Mouse (Mus musculus) liver, embryonic 11.5 days (tissue): ENCODE results near the gene Dnajc13. TPM values are rescaled to one million over a fixed set of nuclear protein-coding genes. Genes with fewer than 3 reads are reported as not detected.

ENCODE experiments used
- ATAC-seq: fragments of 200-750 bp; cut with Nextera tagmentation; replicated peaks from 2 replicates; pipeline ENCODE4 v1.8.0; 2017; ENCODE audit warnings: moderate number of reproducible peaks, mild to moderate bottlenecking, moderate TSS enrichment, moderate library complexity; ENCODE audit not compliant: low FRiP score
- DNase-seq: peaks from one replicate; pipeline ENCODE4 v3.0.0-alpha.2; 2017; ENCODE audit warnings: low spot score
- H3K27ac ChIP-seq: fragments of 300-500 bp; sonication (generic); 2 replicates; pipeline ENCODE4 v1.5.1; 2014; ENCODE audit warnings: mild to moderate bottlenecking, low read depth, low read length, control low read depth
- H3K27me3 ChIP-seq: fragments of 300-500 bp; sonication (generic); replicated peaks from 2 replicates; pipeline ENCODE4 v1.6.1; 2014; ENCODE audit warnings: low read length, mixed read lengths; ENCODE audit not compliant: control insufficient read depth, insufficient read depth
- H3K36me3 ChIP-seq: fragments of 300-500 bp; sonication (generic); 2 replicates; pipeline ENCODE4 v1.6.1; 2014; ENCODE audit warnings: mild to moderate bottlenecking, low read length, moderate library complexity, mixed read lengths; ENCODE audit not compliant: control insufficient read depth, insufficient read depth
- H3K4me1 ChIP-seq: fragments of 300-500 bp; sonication (generic); replicated peaks from 2 replicates; pipeline ENCODE4 v1.6.1; 2014; ENCODE audit warnings: low read length, mixed read lengths; ENCODE audit not compliant: control insufficient read depth, insufficient read depth
- H3K4me2 ChIP-seq: fragments of 300-500 bp; sonication (generic); 2 replicates; pipeline ENCODE4 v1.6.1; 2014; ENCODE audit warnings: mild to moderate bottlenecking, control low read depth, moderate library complexity
- H3K4me3 ChIP-seq: fragments of 300-500 bp; sonication (generic); 2 replicates; pipeline ENCODE4 v1.5.1; 2014; ENCODE audit warnings: low read depth, low read length, control low read depth
- H3K9ac ChIP-seq: fragments of 300-500 bp; sonication (generic); 2 replicates; pipeline ENCODE4 v1.6.1; 2014; ENCODE audit warnings: low read depth, low read length, control low read depth
- H3K9me3 ChIP-seq: fragments of 300-500 bp; sonication (generic); 2 replicates; pipeline ENCODE4 v1.6.1; 2016; ENCODE audit warnings: low read length, inconsistent platforms, mixed read lengths; ENCODE audit not compliant: control insufficient read depth
- WGBS: fragments of 180-500 bp; shearing (Covaris S2); extraction: QIAGEN DNeasy Blood & Tissue Kit; methylation state at CpG from one replicate; pipeline ENCODE4 v1.1.7; 2014; 5-methylcytosine and 5-hydroxymethylcytosine counted together
- polyA plus RNA-seq: library from polyadenylated mRNA; unstranded; fragments of >200 nt; fragmentation: Nextera tagmentation; extraction: Ambion mirVana; gene quantifications from 2 replicates; pipeline ENCODE4 v1.2.1, GENCODE M21; 2014

The Dnajc13 gene
- polyA plus RNA-seq, 1 experiment from 2014 or later: 22.6 TPM

- ATAC-seq: no peak
- no peaks in the 10 kb centered on the region for H3K36me3 ChIP-seq
- no peak overlapping the region for H3K9ac ChIP-seq
- no peak overlapping the region for H3K27ac ChIP-seq
- no peak overlapping the region for H3K4me3 ChIP-seq
- no peak overlapping the region for H3K4me2 ChIP-seq
- H3K27me3 ChIP-seq: no peaks in the 10 kb centered on the region
- H3K9me3 ChIP-seq: no peaks in the 10 kb centered on the region
- DNase-seq: no peak
- WGBS: 70% methylated on average over 5 of the region's 5 CpGs
- H3K4me1 ChIP-seq: no peaks in the 10 kb centered on the region
Observed at GRCm38 (mm10) chr9:104281737-104282136, 19.0 kb upstream of the Dnajc13 start.

- Histone ChIP-seq H3K4me3 (no peak overlapping the region), H3K4me1 (no peaks in the 10 kb centered on the region), H3K4me2 (no peak overlapping the region), H3K9me3 (no peaks in the 10 kb centered on the region), H3K36me3 (no peaks in the 10 kb centered on the region), H3K27me3 (no peaks in the 10 kb centered on the region), H3K27ac (no peak overlapping the region), H3K9ac (no peak overlapping the region)
- 66% methylated on average over 8 of the region's 8 CpGs for WGBS
- DNase-seq (no peak), ATAC-seq (no peak)
Observed at GRCm38 (mm10) chr9:104280725-104281495, 18.2 kb upstream of the Dnajc13 start.

- Histone ChIP-seq H3K9me3 (no peaks in the 10 kb centered on the region), H3K4me1 (no peaks in the 10 kb centered on the region), H3K27me3 (no peaks in the 10 kb centered on the region), H3K36me3 (no peaks in the 10 kb centered on the region), H3K27ac (no peak overlapping the region), H3K4me2 (no peak overlapping the region), H3K4me3 (no peak overlapping the region), H3K9ac (no peak overlapping the region)
- WGBS: 24% methylated on average over 18 of the region's 18 CpGs
- DNase-seq (no peak), ATAC-seq (peak; percentile 36; the same call in 1 of the 2 replicates)
Observed at GRCm38 (mm10) chr9:104277528-104278162, 14.9 kb upstream of the Dnajc13 start.

GRCm38 (mm10) chr9:104275084-104275785, 12.5 kb upstream of the Dnajc13 start:
- Histone ChIP-seq H3K27ac (no peak overlapping the region), H3K9me3 (no peaks in the 10 kb centered on the region), H3K4me1 (no peaks in the 10 kb centered on the region), H3K4me2 (no peak overlapping the region), H3K27me3 (no peaks in the 10 kb centered on the region), H3K36me3 (no peaks in the 10 kb centered on the region), H3K4me3 (no peak overlapping the region), H3K9ac (no peak overlapping the region)
- no peak for DNase-seq
- no peak for ATAC-seq
- 76% methylated on average over 17 of the region's 17 CpGs for whole genome bisulfite sequencing

GRCm38 (mm10) chr9:104272057-104272456, 9.3 kb upstream of the Dnajc13 start:
- 72% methylated on average over 4 of the region's 4 CpGs for WGBS
- no peak for ATAC-seq
- Histone ChIP-seq H3K27me3 (no peaks in the 10 kb centered on the region), H3K4me1 (0 out of 2 replicates have a peak, but pooled peaks cover 3% of the 10 kb centered on the region), H3K4me2 (no peak overlapping the region), H3K36me3 (no peaks in the 10 kb centered on the region), H3K27ac (no peak overlapping the region), H3K9me3 (no peaks in the 10 kb centered on the region), H3K4me3 (no peak overlapping the region), H3K9ac (no peak overlapping the region)
- DNase-seq: no peak

GRCm38 (mm10) chr9:104271642-104272041, 8.9 kb upstream of the Dnajc13 start:
- no peaks in the 10 kb centered on the region for H3K9me3 ChIP-seq
- no peaks in the 10 kb centered on the region for H3K27me3 ChIP-seq
- H3K4me2 ChIP-seq: no peak overlapping the region
- WGBS: 73% methylated on average over 4 of the region's 4 CpGs
- no peak overlapping the region for H3K27ac ChIP-seq
- ATAC-seq: no peak
- no peak overlapping the region for H3K4me3 ChIP-seq
- no peak overlapping the region for H3K9ac ChIP-seq
- H3K4me1 ChIP-seq: 0 out of 2 replicates have a peak, but pooled peaks cover 3% of the 10 kb centered on the region
- no peaks in the 10 kb centered on the region for H3K36me3 ChIP-seq
- no peak for DNase-seq

GRCm38 (mm10) chr9:104269944-104270343, 7.2 kb upstream of the Dnajc13 start:
- 65% methylated on average over 3 of the region's 3 CpGs for WGBS
- Histone ChIP-seq H3K36me3 (no peaks in the 10 kb centered on the region), H3K9me3 (no peaks in the 10 kb centered on the region), H3K4me3 (no peak overlapping the region), H3K27me3 (no peaks in the 10 kb centered on the region), H3K4me1 (0 out of 2 replicates have a peak, but pooled peaks cover 3% of the 10 kb centered on the region), H3K9ac (no peak overlapping the region), H3K27ac (no peak overlapping the region), H3K4me2 (no peak overlapping the region)
- DNase-seq (no peak), ATAC-seq (no peak; the same call in 1 of the 2 replicates)

GRCm38 (mm10) chr9:104269349-104269871, 6.7 kb upstream of the Dnajc13 start:
- Histone ChIP-seq H3K4me1 (0 out of 2 replicates have a peak, but pooled peaks cover 3% of the 10 kb centered on the region), H3K27ac (no peak overlapping the region), H3K9ac (no peak overlapping the region), H3K36me3 (no peaks in the 10 kb centered on the region), H3K27me3 (no peaks in the 10 kb centered on the region), H3K9me3 (no peaks in the 10 kb centered on the region), H3K4me2 (no peak overlapping the region), H3K4me3 (no peak overlapping the region)
- DNase-seq: no peak
- ATAC-seq: no peak
- WGBS: 33% methylated on average over 10 of the region's 10 CpGs
